Mouse (Mus musculus) megakaryocyte progenitor cell, adult 5-6 weeks (primary cell): ENCODE measurements at regions not wholly inside any gene's neighbourhood (a gene's known extent, or its start where the extent isn't known, plus 50 kb on each side); places are given as distances from the start of the nearest gene placed in this dataset.

Experiments used
- ATAC-seq: replicated peaks from 2 replicates; pipeline ENCODE4 v1.8.0; 2016; ENCODE audit warnings: mild to moderate bottlenecking, moderate TSS enrichment, inconsistent platforms; ENCODE audit not compliant: poor library complexity

- ATAC-seq, result peak; percentile 60; the same call in 1 of the 2 replicates
Measured at GRCm38 (mm10) chr13:25932810-25933209, 662.5 kb upstream of the Nrsn1 start.

DNA sequence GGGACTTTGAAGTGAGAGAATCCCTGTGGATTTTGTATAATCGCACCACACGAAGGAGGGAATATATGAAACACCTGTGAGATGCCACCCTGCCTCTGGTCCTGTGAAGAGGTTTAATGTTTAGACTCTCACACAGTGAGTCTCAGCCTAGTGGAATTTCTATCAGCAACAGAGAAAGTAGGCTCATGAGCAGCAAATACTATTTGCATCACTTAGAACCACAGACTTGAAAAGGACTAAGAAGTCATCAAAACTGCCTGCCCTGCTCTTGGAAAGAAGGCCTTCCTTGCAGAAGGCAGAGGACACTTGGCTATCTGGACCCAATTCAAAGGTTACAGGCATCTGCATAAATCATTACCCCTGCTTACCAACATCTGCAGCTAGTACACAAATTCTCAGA lies 662.1 kb upstream of the Nrsn1 start:
- ATAC-seq, result no peak

DNA sequence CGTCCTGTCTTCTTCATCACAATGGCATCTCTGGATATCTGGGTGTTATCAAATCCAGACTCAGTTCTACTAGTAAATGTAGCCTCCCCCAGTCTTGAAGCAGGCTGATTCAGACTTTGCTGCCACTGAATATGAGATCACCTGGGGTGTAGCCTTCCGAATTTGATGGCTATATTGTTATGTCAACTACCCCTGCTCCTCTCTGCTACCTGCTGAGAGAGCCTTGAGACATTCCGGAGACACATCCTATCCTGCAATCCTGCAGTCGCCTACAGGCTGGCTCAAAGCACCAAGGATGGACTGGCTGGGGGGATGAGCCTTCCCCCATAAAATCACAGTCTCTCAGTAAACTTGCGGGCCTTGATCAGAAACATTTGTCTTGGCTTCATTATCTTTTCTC lies 655.4 kb upstream of the Nrsn1 start:
- no peak for ATAC-seq

GRCm38 (mm10) chr13:25899871-25900270 lies 629.6 kb upstream of the Nrsn1 start:
- no peak for ATAC-seq

DNA sequence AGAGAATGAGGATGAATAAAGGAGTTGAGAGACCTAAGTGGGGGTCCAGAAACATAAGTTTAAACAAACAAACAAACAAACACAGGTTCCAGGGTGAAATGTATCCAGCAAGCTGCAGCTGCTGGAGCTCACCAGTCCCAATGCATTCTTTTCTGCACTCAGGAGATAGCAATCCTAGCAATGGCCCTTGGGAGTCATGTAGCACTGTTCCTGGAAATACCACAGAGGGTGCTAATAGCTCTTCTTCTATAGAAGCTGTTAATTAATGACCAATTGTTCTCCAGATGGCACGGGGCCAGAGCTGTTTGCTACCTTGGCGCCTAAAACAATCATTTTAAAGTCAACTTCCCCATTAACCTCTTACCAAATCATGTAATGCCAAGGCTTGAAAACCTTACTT lies 622.8 kb upstream of the Nrsn1 start:
- ATAC-seq, result no peak

DNA sequence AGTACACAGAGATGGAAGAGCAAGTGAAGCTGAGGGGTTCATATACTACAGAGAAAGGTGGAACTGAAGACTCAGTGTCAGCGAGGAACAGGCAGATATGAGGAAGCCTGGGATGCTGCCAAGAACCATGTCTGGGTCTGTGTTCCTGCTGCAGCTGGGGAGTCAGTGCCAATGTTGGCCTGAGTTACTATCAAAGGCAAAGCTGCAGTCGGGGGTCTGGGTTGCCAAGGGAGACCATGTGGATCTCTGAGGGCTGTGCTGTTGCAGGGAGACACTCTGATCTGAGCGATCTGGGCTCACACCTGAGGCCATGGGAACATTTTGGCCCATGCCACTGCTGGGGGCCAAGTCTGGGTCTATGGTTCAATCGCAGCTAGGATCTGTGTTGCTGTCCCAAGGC lies 612.5 kb upstream of the Nrsn1 start:
- no peak for ATAC-seq

DNA sequence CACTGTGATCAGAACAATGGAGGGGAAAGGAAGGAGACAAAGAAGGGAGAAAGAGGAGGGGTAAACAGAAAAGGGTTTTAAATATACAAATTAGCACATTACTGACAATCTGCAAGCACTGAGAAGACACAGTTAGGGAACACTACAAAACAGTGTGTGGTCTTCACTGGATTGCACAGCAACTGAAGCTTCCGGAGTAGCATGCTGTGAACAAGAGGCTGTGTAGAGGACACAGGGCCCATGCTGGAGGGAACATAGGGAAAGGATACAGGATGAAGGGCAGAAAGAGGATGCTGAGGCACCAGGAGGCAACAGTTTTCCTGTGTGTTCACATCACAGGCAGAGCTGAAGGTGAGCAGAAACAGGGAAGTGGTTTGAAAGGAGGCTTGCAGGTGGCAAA lies 598.6 kb upstream of the Nrsn1 start:
- ATAC-seq, result no peak

- no peak for ATAC-seq
Measured at GRCm38 (mm10) chr13:25858207-25858606, 587.9 kb upstream of the Nrsn1 start.

- ATAC-seq, result no peak
Measured at GRCm38 (mm10) chr13:25857569-25857968, 587.3 kb upstream of the Nrsn1 start.

- ATAC-seq, result 0 out of 2 replicates have a peak, but pooled peaks have one; percentile 14
Measured at GRCm38 (mm10) chr13:25857096-25857495, 586.8 kb upstream of the Nrsn1 start.

DNA sequence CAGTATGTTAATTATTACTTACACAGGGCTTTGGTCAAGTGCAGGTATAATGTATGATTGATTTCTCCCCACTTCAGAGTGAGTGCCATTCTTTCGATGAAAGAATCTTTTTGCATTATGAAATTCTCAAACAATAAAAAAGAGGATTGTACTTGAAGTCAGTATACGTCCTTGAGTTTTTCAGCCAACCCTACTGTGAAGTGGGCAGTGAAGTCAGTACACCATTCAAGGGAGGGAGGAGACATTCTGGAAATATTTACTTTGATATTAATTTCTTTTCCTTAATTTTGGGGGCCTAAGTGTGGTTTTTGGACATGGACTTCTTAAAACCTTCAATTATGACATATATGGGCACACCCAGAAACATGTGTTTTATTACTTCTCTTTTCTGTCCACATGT lies 586.2 kb upstream of the Nrsn1 start:
- ATAC-seq, result no peak

- no peak for ATAC-seq
Measured at GRCm38 (mm10) chr13:25848156-25848555, 577.9 kb upstream of the Nrsn1 start.

DNA sequence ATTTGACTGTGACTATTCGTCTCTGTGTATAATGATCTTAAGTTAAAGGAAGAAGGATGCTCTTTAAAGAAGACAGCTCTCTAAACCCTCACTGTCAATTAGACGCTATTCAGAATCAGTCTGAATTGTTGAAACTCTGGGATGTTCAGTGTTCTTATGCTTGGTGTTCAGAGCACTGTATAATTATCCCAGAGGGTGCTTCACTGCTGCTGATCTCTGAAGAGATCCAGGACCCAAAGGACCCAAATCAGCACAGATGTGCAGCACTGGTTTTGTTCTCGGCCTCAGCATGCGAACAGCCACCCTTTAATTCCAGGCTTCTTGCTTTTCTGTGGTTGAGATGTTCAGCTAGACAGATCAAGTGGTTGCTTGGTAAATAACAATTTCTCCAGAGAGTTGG lies 567.9 kb upstream of the Nrsn1 start:
- ATAC-seq, result no peak

DNA sequence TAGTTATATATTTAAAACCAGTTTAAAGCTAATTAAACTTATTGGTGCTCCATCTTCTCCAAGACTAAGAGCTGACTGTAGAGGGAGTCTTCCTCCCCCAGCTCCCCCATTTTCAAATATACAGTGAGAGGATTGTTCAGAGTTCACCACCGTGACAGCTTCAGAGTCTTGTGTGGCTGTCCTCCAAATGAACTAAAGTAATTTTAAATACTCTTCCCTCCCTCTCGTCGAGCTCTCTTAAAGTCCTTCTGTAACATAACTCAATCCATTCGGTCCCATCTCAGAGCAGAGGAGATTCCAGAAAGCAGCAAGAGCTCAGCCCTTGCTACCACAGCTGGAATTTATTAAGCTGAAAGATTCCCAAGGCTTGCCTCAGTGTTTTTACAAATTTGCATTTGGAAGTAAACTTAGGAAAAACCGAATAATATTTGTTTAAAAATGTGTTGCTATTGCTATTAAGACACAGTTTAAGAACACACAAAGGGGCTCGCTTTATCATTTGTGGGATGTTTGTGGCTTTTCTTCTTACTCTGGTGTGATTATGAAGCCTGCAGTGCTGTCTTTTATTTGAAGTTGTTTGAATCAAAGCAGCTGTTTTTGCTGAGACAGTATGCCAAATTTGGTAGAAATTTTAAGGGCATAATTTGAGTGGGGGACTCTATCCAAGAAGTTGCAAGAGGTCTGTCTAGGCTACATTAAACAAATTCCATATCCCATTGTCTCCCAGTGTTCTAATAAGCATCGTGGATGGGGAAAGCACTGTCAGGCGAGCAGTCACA lies 559.0 kb upstream of the Nrsn1 start:
- ATAC-seq, result no peak

GRCm38 (mm10) chr13:25808564-25809253 lies 538.4 kb upstream of the Nrsn1 start:
- ATAC-seq, result no peak

- ATAC-seq, result no peak
Measured at GRCm38 (mm10) chr13:25793216-25793803, 523.0 kb upstream of the Nrsn1 start.

- ATAC-seq, result no peak
Measured at GRCm38 (mm10) chr13:25781161-25781560, 510.9 kb upstream of the Nrsn1 start.

DNA sequence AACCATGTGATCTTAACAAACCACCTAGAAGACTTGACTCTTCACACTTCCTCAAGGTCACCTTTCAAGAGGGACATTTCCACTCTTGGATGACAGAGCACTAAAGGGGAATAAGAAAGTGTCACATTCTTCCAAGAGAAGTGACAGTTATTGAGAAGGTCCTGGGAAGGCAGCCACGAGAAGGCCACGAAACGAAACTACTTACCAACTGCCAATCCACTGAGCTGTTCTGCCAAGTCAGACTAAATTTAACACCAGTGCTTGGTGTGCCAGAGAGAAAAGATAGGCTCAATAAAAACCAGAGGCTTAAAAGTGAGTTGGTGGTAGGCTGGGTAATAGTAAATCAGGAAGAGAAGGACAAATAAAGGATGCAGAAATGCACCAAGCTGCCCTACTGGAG lies 507.4 kb upstream of the Nrsn1 start:
- no peak for ATAC-seq

- no peak for ATAC-seq
Measured at GRCm38 (mm10) chr13:25774586-25775182, 504.4 kb upstream of the Nrsn1 start.

- no peak for ATAC-seq
Measured at GRCm38 (mm10) chr13:25754515-25755105, 484.3 kb upstream of the Nrsn1 start.

GRCm38 (mm10) chr13:25751409-25751777 lies 481.1 kb upstream of the Nrsn1 start:
- no peak for ATAC-seq
